Mouse (Mus musculus) ES-Bruce4 (cell line): ENCODE results near the gene Lyz2. TPM values are rescaled to one million over a fixed set of nuclear protein-coding genes. Genes with fewer than 3 reads are reported as not detected.
"Not testable (repeated sequence)": the region's sequence is repeated elsewhere in the genome, so short reads cannot be mapped to it uniquely, and the experiment has no call there.

Source experiments
- H3K27ac ChIP-seq: 2 replicates; pipeline ENCODE4 v1.5.1; 2012; ENCODE audit warnings: low read length, inconsistent platforms; ENCODE audit not compliant: insufficient read depth
- H3K27me3 ChIP-seq: 2 replicates; pipeline ENCODE4 v1.6.1; 2012; ENCODE audit warnings: mild to moderate bottlenecking, low read length, inconsistent platforms; ENCODE audit not compliant: control insufficient read depth, poor library complexity, insufficient read depth, severe bottlenecking
- H3K36me3 ChIP-seq: 2 replicates; pipeline ENCODE4 v1.6.1; 2012; ENCODE audit warnings: inconsistent platforms, mild to moderate bottlenecking, low read length, moderate library complexity; ENCODE audit not compliant: control insufficient read depth, poor library complexity, insufficient read depth, severe bottlenecking
- H3K4me1 ChIP-seq: one replicate; pipeline ENCODE4 v1.8.1; 2011; ENCODE audit warnings: low read length; ENCODE audit not compliant: control insufficient read depth, insufficient read depth
- H3K4me3 ChIP-seq: 2 replicates; pipeline ENCODE4 v1.5.1; 2011; ENCODE audit warnings: low read depth, mild to moderate bottlenecking, low read length
- H3K9ac ChIP-seq: 2 replicates; pipeline ENCODE4 v1.6.1; 2012; ENCODE audit warnings: low read depth, mild to moderate bottlenecking, inconsistent platforms; ENCODE audit not compliant: poor library complexity, severe bottlenecking
- H3K9me3 ChIP-seq: replicated peaks from 2 replicates; pipeline ENCODE4 v1.6.1; 2012; ENCODE audit warnings: mild to moderate bottlenecking, low read length, inconsistent platforms; ENCODE audit not compliant: control insufficient read depth, poor library complexity, insufficient read depth, severe bottlenecking
- CTCF ChIP-seq: IDR thresholded peaks from one replicate; pipeline ENCODE4 v1.8.1; 2011; ENCODE audit warnings: low read depth, low read length
- EP300 ChIP-seq: IDR thresholded peaks from 2 replicates; pipeline ENCODE4 v1.6.1; 2011; ENCODE audit warnings: low read depth, low read length; ENCODE audit not compliant: insufficient read depth
- POLR2A ChIP-seq: IDR thresholded peaks from one replicate; pipeline ENCODE4 v1.8.1; 2011; ENCODE audit warnings: low read length; ENCODE audit not compliant: insufficient read depth
- polyA plus RNA-seq: library from polyadenylated mRNA; stranded (reverse); fragments of >200 nt; gene quantifications from 2 replicates; pipeline ENCODE4 v1.2.4, GENCODE M21; 2011; ENCODE audit warnings: low read depth; ENCODE audit not compliant: missing spikeins, insufficient read depth, insufficient read length

Gene Lyz2
- polyA plus RNA-seq, 1 experiment: not detected

DNA sequence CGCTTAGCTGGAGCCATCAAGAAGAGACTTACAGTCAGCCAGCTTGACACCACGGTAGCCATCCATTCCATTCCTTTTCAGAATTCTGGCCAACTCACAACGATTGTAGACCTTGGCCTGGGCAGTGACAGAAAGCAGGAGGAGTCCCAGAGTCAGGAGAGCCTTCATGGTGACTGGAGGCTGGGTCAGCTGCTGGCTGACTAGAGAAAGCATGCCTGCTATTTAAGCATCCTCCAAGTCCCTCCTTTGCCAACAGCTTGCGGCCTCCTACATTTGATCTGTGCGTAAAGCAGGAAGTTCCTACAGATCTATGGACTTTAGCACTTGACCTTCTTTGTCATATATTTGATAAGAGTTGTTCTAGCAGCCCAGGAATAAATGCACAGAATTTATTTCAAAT, 10.6 kb upstream of the Lyz2 start, which contains the start of gene Lyz1:
TSS of gene Lyz1 (minus strand) at position 198 of the 400 bp plus-strand sequence.
- no peaks in the 10 kb centered on the region for H3K27me3 ChIP-seq
- no peak within 1 kb of the TSS for H3K27ac ChIP-seq
- H3K4me1 ChIP-seq: no peaks in the 10 kb centered on the region
- H3K9ac ChIP-seq: no peak within 1 kb of the TSS
- H3K9me3 ChIP-seq: no peaks in the 10 kb centered on the region
- TF ChIP-seq EP300: no peak
- TF ChIP-seq POLR2A: no peak
- no peaks in the 10 kb centered on the region for H3K36me3 ChIP-seq
- H3K4me3 ChIP-seq: no peak within 1 kb of the TSS

DNA sequence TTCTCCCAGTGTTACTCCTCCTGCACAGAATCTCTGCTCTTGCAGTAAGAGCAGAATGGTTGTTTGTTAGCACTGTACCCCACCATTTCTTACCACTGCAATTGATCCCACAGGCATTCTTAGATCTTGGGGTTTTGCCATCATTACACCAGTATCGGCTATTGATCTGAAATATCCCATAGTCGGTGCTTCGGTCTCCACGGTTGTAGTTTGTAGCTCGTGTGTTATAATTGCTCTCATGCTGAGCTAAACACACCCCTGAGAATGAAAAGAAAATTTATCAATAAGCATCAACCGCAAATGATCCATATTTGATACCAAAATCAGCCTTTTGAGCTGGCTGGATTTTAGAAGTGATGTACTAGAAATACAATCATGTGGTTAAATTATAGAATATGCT, 8.8 kb upstream of the Lyz2 start:
- not testable (repeated sequence) for H3K9me3 ChIP-seq, H3K4me1 ChIP-seq, H3K9ac ChIP-seq, H3K4me3 ChIP-seq, H3K27me3 ChIP-seq, H3K27ac ChIP-seq, H3K36me3 ChIP-seq

DNA sequence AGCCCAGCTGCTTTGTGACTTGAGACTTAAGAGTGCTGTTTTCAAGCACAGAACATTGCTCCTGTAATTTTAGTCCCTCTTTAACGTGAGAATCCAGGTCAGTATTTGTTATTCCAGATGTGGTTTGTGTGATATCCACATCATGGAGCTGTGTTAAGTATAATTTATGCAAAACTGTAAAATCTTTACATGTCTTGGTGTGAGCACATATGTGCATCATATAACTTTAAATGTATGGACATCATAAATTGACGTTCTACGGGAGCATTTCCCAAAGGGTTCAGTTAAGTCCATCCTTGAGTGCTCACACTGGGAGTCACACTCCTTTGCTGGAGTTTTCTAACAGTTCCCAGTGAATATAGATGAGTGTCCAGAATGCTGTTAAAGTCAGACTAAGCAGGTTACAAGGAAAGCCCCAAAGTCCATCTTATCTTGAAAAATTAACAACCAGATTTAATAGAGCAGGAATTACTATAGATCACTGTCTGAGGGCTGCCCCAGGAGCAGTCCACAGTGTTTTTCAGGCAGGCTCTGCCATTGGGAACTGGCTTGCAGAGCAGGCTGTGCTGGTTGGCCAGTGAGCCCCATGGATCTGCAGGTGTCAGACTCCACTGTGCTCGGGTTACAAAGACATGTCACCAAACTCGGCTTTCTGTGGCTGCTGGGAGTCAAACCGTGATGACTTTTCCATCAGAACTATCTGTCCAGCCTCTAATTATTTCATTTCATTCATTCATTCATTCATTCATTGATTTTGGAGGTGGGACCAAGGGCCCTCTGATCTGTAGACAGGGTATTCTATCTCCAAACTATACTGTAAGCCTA, 8.1 kb upstream of the Lyz2 start:
- Histone ChIP-seq H3K4me1 (no peaks in the 10 kb centered on the region), H3K36me3 (no peaks in the 10 kb centered on the region)
- TF ChIP-seq EP300: no peak
- TF ChIP-seq CTCF: no peak
- no peak for TF ChIP-seq POLR2A

DNA sequence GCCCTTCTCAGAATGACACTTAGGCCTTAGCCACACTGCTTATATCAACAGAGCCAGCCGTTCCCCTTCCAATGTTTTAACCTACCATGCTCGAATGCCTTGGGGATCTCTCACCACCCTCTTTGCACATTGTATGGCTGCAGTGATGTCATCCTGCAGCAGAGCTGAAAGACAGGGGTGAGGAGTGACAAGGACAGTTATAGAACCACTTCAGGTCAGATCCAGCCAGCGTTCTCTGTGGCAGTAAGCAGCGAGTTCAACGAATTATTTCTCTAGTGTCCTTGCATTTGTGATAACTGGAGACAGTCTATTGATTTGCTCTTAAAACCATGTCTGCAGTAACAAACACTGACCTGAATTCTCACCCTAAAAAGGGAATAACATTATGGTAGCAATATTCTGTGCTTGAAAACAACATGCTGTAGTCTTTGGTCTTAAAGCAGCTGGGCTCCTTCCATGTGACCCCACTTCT, 6.9 kb upstream of the Lyz2 start:
- H3K27me3 ChIP-seq, H3K4me1 ChIP-seq, H3K27ac ChIP-seq, H3K36me3 ChIP-seq, H3K4me3 ChIP-seq, H3K9me3 ChIP-seq, H3K9ac ChIP-seq: not testable (repeated sequence)

More for the DNA sequence above, 8.1 kb upstream of the Lyz2 start:
- Histone ChIP-seq H3K27ac (no peak overlapping the region), H3K9me3 (no peaks in the 10 kb centered on the region), H3K9ac (no peak overlapping the region), H3K27me3 (no peaks in the 10 kb centered on the region), H3K4me3 (no peak overlapping the region)

DNA sequence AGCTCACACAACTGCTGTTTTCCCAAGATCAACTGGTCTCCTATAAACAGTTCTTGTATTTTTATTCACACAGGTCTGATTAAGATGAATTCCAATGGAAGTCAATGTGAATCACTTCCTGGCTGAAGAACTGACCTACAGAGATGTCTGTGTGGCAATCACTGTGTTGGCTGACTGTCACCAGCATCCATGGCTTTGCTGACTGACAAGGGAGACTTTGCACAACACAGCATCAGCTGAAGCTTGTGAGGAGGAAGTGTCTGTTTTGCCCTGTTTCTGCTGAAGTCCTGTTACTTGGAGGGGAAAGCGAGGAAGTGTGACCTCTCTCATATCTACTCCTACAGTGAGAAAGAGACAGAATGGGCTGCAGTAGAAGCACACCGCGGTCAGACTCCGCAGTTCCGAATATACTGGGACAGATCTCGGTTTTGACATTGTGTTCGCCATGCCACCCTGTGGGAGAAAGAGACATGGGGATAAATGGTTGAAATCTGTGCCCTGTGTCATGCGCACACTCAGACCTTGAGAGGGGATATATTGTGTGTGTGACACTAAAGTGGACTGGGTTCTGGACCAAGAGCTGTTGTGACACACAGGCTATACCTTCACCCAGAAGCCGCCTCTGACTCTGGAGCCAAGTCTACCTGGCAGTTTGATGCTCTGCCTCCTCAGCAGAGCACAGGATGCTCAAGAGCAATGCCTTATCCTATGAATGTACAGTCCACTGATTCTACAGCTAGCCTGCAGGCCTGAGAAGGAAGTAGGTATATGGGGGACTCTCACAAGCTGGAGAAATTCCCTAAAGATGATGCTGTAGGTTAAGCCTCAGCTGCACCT, 6.3 kb upstream of the Lyz2 start:
- H3K27me3 ChIP-seq: no peaks in the 10 kb centered on the region

DNA sequence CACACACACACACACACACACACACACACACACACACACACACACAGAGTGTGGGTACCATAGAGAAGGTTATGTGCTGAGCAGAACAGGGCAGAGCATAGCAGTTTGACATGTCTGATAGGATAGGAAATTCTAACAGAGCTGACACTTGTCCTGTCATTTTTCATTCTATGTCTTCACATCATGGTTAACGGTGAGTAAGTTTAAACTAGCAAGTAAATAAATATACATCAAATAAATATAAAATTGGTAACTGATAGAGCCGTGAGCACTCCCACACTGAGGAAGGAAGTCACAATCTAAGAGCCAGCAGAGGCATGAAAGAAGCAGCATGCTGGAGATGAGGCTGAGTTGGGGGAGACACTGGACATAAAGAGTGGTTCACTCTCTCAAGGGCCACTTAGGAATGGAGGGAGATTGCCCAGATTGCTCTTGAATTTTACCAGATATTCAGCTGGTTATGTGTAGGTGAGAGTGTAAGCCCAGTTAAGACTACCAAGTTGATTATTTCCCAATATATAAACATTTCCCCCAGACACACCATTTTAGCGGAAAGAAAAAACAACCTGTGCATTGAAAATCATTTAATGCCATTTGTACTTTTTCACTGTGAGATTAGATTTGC, 5.2 kb upstream of the Lyz2 start:
- no peak for TF ChIP-seq EP300
- no peak for TF ChIP-seq CTCF
- no peak for TF ChIP-seq POLR2A
- Histone ChIP-seq H3K36me3 (no peaks in the 10 kb centered on the region), H3K4me3 (no peak overlapping the region)

More for the DNA sequence above, 6.3 kb upstream of the Lyz2 start:
- Histone ChIP-seq H3K36me3 (no peaks in the 10 kb centered on the region), H3K9me3 (no peaks in the 10 kb centered on the region), H3K27ac (no peak overlapping the region), H3K4me1 (no peaks in the 10 kb centered on the region), H3K4me3 (no peak overlapping the region), H3K9ac (no peak overlapping the region)
- no peak for TF ChIP-seq POLR2A
- TF ChIP-seq CTCF: no peak
- no peak for TF ChIP-seq EP300

More for the DNA sequence above, 5.2 kb upstream of the Lyz2 start:
- H3K27me3 ChIP-seq: no peaks in the 10 kb centered on the region
- H3K9me3 ChIP-seq: no peaks in the 10 kb centered on the region
- no peaks in the 10 kb centered on the region for H3K4me1 ChIP-seq
- no peak overlapping the region for H3K27ac ChIP-seq
- no peak overlapping the region for H3K9ac ChIP-seq
